Mouse (Mus musculus) left cerebral cortex, adult 2 months (tissue): Measurements from ENCODE around the gene Epha3. TPM values are rescaled to one million over a fixed set of nuclear protein-coding genes. Genes with fewer than 3 reads are reported as not detected.

Experiments used
- DNase-seq, 2 experiments: peaks; one replicate each; pipeline ENCODE4 v3.0.0; 2021 to 2022; ENCODE audit warnings: low spot score in 2 of 2, mixed read lengths in 1 of 2; ENCODE audit errors: extremely low spot score in 1 of 2
- H3K27ac ChIP-seq: fragments of 200-600 bp; 2 replicates; pipeline ENCODE4 v1.8.1; 2022
- H3K4me3 ChIP-seq: fragments of 200-600 bp; 2 replicates; pipeline ENCODE4 v1.8.1; 2022
- CTCF ChIP-seq: fragments of 200-600 bp; IDR thresholded peaks from 2 replicates; pipeline ENCODE4 v1.8.1; 2022; ENCODE audit warnings: antibody characterized with exemption, mild to moderate bottlenecking, moderate library complexity
- intact Hi-C: fragments of 180-260 bp; cut with DNase I; formaldehyde crosslinking; loops from one replicate; pipeline ENCODE4 v1.15.1; 2025
- total RNA-seq, 2 experiments: library from RNA; stranded (reverse); gene quantifications; 2 replicates each; pipeline ENCODE4 v1.2.3; 2021

The Epha3 gene
- total RNA-seq, 2 experiments from 2014 or later: 11.8 to 16.1 TPM

DNA sequence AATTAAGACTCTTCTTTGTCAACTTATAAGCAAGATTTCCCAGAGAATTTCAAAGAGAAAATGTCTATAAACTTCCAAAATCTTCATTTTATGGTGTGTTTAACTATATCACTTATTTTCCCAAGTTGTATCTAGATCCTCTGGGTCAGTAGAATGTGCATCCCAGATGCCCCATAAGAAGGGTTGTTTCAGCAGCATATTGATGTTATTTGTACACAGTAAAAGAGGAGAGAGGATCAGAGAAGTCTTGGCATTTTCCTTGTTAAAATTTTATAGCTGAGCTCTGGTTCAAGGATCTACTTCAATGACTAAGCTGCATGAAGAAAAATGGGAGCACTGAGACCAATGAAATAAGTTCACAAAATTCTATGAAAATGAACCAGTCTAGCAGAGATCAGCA lies 324.5 kb downstream of the Epha3 start:
- DNase-seq: no peak
- Histone ChIP-seq H3K4me3 (no peak overlapping the region), H3K27ac (no peak overlapping the region)
- intact Hi-C loops: no loop called here
- TF ChIP-seq CTCF: no peak

DNA sequence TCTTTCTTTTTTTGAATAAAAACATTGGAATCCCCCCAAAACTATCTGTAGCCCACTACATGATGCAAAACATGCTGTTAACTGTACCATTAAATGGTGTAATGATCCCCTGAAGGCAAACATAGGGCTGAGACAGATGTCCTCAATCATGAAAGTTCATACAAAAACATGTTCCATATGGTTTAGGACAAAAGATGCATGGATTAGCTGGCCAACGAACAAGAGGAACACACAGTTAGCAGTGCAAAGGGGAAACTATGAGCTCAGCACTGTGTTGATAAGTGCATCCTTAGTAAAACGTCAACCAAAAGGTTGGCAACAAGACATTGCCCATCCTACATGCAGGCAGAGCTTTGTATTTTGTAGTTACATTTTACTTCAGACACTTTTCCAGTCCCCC lies 335.2 kb downstream of the Epha3 start:
- no peak overlapping the region for H3K27ac ChIP-seq
- intact Hi-C loops: no loop called here
- no peak for TF ChIP-seq CTCF

DNA sequence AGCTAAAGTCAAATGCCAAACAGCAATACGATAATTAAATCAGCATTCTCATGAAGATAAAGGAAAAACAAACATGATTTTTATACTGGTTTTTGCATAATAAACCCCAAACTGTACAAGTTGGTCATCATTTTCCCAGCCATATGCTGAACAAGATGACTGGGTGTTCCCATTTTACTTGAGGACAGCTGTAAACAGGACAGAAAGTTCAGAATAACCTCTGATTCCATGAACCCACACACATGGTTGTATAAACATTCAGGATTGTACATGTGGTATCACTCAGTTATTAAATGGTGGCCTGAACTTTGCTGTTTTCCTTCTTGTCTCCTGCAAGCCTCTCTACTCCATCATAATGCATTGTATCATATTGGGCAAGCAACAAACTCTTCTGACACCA lies 346.3 kb downstream of the Epha3 start:
- intact Hi-C loops: no loop called here
- no peak overlapping the region for H3K27ac ChIP-seq
- H3K4me3 ChIP-seq: no peak overlapping the region
- no peak for DNase-seq
- TF ChIP-seq CTCF: no peak

More for the DNA sequence above, 335.2 kb downstream of the Epha3 start:
- H3K4me3 ChIP-seq: no peak overlapping the region
- DNase-seq: no peak

DNA sequence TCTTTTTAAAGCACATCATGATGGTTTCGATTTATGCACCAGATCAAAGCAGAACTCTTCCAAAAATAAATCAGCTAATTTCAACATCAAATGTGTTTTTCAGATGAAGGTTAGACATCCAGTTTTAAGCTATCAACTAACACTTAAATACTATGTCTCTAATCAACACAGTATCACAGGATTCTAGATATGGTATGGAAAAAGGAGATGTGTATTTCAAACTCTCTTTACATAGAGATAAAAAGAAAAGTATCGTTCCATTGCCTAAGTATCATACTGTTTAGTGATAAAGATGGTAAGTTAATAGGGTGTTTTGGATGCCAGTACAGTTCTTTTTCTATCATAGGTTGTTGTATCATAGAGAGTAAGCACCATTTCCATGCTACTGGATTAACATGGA lies 353.9 kb downstream of the Epha3 start:
- DNase-seq: no peak
- Histone ChIP-seq H3K27ac (no peak overlapping the region), H3K4me3 (no peak overlapping the region)
- TF ChIP-seq CTCF: no peak
- intact Hi-C loops: no loop called here

DNA sequence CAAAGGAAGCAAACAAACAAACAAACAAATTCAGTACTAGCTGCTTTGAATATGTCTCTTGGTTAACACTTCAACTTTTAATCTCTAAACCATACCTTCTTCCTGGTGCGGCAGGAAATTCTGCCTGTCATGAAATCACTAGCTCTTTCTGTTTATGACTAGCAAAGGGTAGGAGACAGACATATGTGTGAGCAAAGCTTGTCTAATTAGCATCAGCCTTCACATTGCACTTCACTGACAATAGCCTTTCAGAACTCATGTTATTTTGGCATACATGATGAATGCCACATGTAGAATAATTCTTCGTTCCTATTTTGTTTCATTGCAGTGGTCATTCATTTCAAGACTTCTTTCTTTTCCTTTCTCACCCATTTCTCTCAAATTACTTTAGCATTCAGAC lies 357.5 kb downstream of the Epha3 start:
- TF ChIP-seq CTCF: no peak
- Histone ChIP-seq H3K27ac (no peak overlapping the region), H3K4me3 (no peak overlapping the region)
- no peak for DNase-seq
- intact Hi-C loops: no loop called here

DNA sequence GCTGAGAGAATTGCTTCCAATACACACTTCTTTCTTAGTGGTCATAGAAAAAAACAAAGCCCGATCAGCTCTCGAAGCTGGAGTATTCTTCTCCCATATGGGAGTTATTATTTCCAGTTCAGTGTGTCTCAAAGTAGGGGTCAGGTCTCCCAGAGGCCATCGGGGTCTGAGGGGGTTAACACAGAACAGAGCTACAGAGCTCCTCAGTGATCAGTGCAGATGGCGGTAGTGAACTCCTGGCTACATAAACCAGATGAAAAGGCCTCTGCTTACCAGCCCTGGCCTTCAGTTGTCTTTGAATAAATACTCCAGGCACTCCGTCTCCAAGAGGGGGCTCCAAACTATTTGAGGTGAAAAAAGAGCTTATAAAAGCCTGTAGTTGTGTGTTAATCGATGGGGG lies 362.5 kb downstream of the Epha3 start:
- H3K27ac ChIP-seq: no peak overlapping the region
- DNase-seq: no peak
- H3K4me3 ChIP-seq: no peak overlapping the region
- TF ChIP-seq CTCF: no peak
- intact Hi-C loops: no loop called here

DNA sequence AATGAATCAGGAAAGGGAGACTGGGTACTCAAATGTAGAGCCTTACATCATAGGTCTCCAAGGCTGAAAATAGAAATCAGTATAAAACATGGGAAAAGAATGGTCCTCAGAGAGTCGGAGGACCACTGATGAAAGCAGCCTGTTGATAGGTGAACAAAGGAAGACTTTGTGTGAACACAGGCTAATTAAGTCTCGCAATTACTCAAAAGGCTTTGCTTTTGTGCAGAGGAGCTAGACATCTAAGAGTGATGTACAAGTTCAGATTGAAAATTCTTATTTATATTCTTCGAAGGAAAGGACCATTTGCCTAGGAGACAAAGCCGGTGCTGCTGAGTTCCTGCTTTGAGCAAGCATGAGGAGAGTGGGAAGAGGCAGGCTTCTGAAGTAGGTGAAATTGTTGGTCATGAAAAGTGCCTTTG lies 363.0 kb downstream of the Epha3 start:
- intact Hi-C loops: no loop called here
- no peak for DNase-seq
- TF ChIP-seq CTCF: no peak
- no peak overlapping the region for H3K4me3 ChIP-seq
- no peak overlapping the region for H3K27ac ChIP-seq
